19 mouse cellular contexts compared by ENCODE assay signal in genomic region chr9:86869586-86870338, GRCm38 (mm10). TPM values are rescaled to one million over a fixed set of nuclear protein-coding genes. Genes with fewer than 3 reads are reported as not detected.
DNase-seq lines count a peak whose midpoint lies in the region; ATAC-seq lines count a peak whose summit lies in the region.
"Had no signal": no experiment of that assay in that cellular context is flagged by ENCODE, and none has a peak within 500 bp of the region (broad histone marks: within the 10 kb centered on the region; RNA-seq: fewer than 3 reads in every experiment).

No protein-coding gene starts in this region.

- 44% methylated on average over 11 of the region's 11 CpGs for WGBS in heart, embryonic 16.5 days
- WGBS in midbrain, embryonic 16.5 days = 58% methylated on average over 11 of the region's 11 CpGs
- 70% methylated on average over 11 of the region's 11 CpGs for WGBS in midbrain, embryonic 10.5 days
- WGBS in neural tube, embryonic 14.5 days = 60% methylated on average over 11 of the region's 11 CpGs

- no peak overlapping the region for H3K4me3 ChIP-seq in heart, embryonic 16.5 days (ENCODE audit: low read length)
- no peak overlapping the region for H3K4me3 ChIP-seq in midbrain, embryonic 16.5 days (ENCODE audit: low read depth, low read length)
- H3K4me3 ChIP-seq in midbrain, embryonic 10.5 days = no peak overlapping the region
- H3K4me3 ChIP-seq in neural tube, embryonic 14.5 days (ENCODE audit: low read depth, low read length) = no peak overlapping the region
- H3K4me3 ChIP-seq: intestine, embryonic 15.5 days; lung, embryonic 15.5 days had no signal

- DNase-seq in embryo, embryonic 10 days (ENCODE audit: low spot score) = peak; percentile 3
- no peak for DNase-seq in embryo, embryonic 10.5 days (ENCODE audit: low spot score)
- DNase-seq in heart, adult 11 months = no peak
- DNase-seq in midbrain, embryonic 10.5 days (ENCODE audit: low spot score) = no peak
- DNase-seq in left cerebral cortex, postnatal 36 days (ENCODE audit: low spot score in 2 of 2) = no peak
- DNase-seq: cerebellum, adult 11-12 months; gastrocnemius, postnatal 25 days; kidney, postnatal 36 days; thymus, adult 18-20 months had no signal

- no peaks in the 10 kb centered on the region for H3K9me3 ChIP-seq in heart, embryonic 16.5 days (replicated peaks; ENCODE audit: control insufficient read depth, low read length)
- no peaks in the 10 kb centered on the region for H3K9me3 ChIP-seq in midbrain, embryonic 16.5 days (replicated peaks; ENCODE audit: control insufficient read depth, low read length, poor library complexity, severe bottlenecking)
- no peaks in the 10 kb centered on the region for H3K9me3 ChIP-seq in midbrain, embryonic 10.5 days (replicated peaks)
- H3K9me3 ChIP-seq in neural tube, embryonic 14.5 days (ENCODE audit: control insufficient read depth, low read length) = no peaks in the 10 kb centered on the region
- H3K9me3 ChIP-seq: intestine, embryonic 15.5 days; lung, embryonic 15.5 days had no signal

- H3K27me3 ChIP-seq in heart, embryonic 16.5 days (ENCODE audit: control insufficient read depth, insufficient read depth, low read length) = no peaks in the 10 kb centered on the region
- H3K27me3 ChIP-seq in midbrain, embryonic 16.5 days (ENCODE audit: control insufficient read depth, insufficient read depth, low read depth, low read length) = no peaks in the 10 kb centered on the region
- no peaks in the 10 kb centered on the region for H3K27me3 ChIP-seq in midbrain, embryonic 10.5 days (ENCODE audit: low read depth, poor library complexity, severe bottlenecking)
- no peaks in the 10 kb centered on the region for H3K27me3 ChIP-seq in neural tube, embryonic 14.5 days (ENCODE audit: control insufficient read depth, insufficient read depth, low read length)
- H3K27me3 ChIP-seq: intestine, embryonic 15.5 days; lung, embryonic 15.5 days; Patski had no signal

- no peak overlapping the region for H3K27ac ChIP-seq in heart, embryonic 16.5 days (ENCODE audit: low read length)
- no peak overlapping the region for H3K27ac ChIP-seq in midbrain, embryonic 16.5 days (ENCODE audit: low read length)
- H3K27ac ChIP-seq in midbrain, embryonic 10.5 days (replicated peaks) = no peak overlapping the region
- no peak overlapping the region for H3K27ac ChIP-seq in neural tube, embryonic 14.5 days (ENCODE audit: low read depth, low read length)
- H3K27ac ChIP-seq: intestine, embryonic 15.5 days; lung, embryonic 15.5 days had no signal

- H3K36me3 ChIP-seq in heart, embryonic 16.5 days (ENCODE audit: control insufficient read depth, insufficient read depth) = peaks cover 3% of the 10 kb centered on the region; the same call in 1 of the 2 replicates
- peaks cover 11% of the 10 kb centered on the region for H3K36me3 ChIP-seq in midbrain, embryonic 16.5 days (ENCODE audit: control insufficient read depth, insufficient read depth, low read length)
- H3K36me3 ChIP-seq in midbrain, embryonic 10.5 days = no peaks in the 10 kb centered on the region
- H3K36me3 ChIP-seq in neural tube, embryonic 14.5 days (ENCODE audit: control insufficient read depth, insufficient read depth, low read length) = no peaks in the 10 kb centered on the region
- H3K36me3 ChIP-seq: intestine, embryonic 15.5 days; lung, embryonic 15.5 days had no signal

- no peak overlapping the region for H3K9ac ChIP-seq in heart, embryonic 16.5 days (ENCODE audit: low read length)
- H3K9ac ChIP-seq in midbrain, embryonic 16.5 days (ENCODE audit: low read depth, low read length) = no peak overlapping the region
- H3K9ac ChIP-seq in neural tube, embryonic 14.5 days (replicated peaks; ENCODE audit: low read depth, low read length) = no peak overlapping the region
- H3K9ac ChIP-seq: intestine, embryonic 15.5 days; lung, embryonic 15.5 days had no signal

- H3K4me2 ChIP-seq in heart, embryonic 16.5 days (ENCODE audit: low read depth, low read length) = no peak overlapping the region
- H3K4me2 ChIP-seq in midbrain, embryonic 16.5 days (ENCODE audit: low read length) = no peak overlapping the region
- no peak overlapping the region for H3K4me2 ChIP-seq in neural tube, embryonic 14.5 days (ENCODE audit: low read depth, low read length)
- H3K4me2 ChIP-seq: heart, embryonic 11.5 days; intestine, embryonic 15.5 days; liver, embryonic 11.5 days; lung, embryonic 15.5 days had no signal

- peak; percentile 49 for ATAC-seq in heart, embryonic 16.5 days (replicated peaks; ENCODE audit: extremely low read depth, insufficient read depth, low FRiP score)
- 0 out of 2 replicates have a peak, but pooled peaks have one; percentile 52 for ATAC-seq in midbrain, embryonic 16.5 days
- ATAC-seq in neural tube, embryonic 14.5 days (ENCODE audit: low read depth) = peak; percentile 34; the same call in 1 of the 2 replicates
- ATAC-seq: intestine, embryonic 15.5 days; Patski had no signal

- intact Hi-C loops in left cerebral cortex, postnatal 36 days (cut with DNase I) = no loop called here

- peaks cover 13% of the 10 kb centered on the region for H3K4me1 ChIP-seq in heart, embryonic 16.5 days (ENCODE audit: control insufficient read depth, insufficient read depth, low read length)
- H3K4me1 ChIP-seq in midbrain, embryonic 16.5 days (ENCODE audit: control insufficient read depth, insufficient read depth, low read length) = 0 out of 2 replicates have a peak, but pooled peaks cover 3% of the 10 kb centered on the region
- no peaks in the 10 kb centered on the region for H3K4me1 ChIP-seq in midbrain, embryonic 10.5 days
- no peaks in the 10 kb centered on the region for H3K4me1 ChIP-seq in neural tube, embryonic 14.5 days (ENCODE audit: control insufficient read depth, insufficient read depth, low read length)
- H3K4me1 ChIP-seq: intestine, embryonic 15.5 days; lung, embryonic 15.5 days had no signal

RNA-seq across cellular contexts. Expression of gene Snap91, which starts 10.7 kb away (rescaled TPM):
- 89.1 and 93.3 TPM in 2 replicates for polyA plus RNA-seq in heart, embryonic 16.5 days (2015; fragmentation: Nextera tagmentation; extraction: Ambion mirVana)
- polyA plus RNA-seq in midbrain, embryonic 16.5 days (2015; fragmentation: Nextera tagmentation; extraction: Ambion mirVana) = 184 and 192 TPM in 2 replicates
- 6.5 and 14.5 TPM in 2 replicates for polyA plus RNA-seq in midbrain, embryonic 10.5 days (2016; fragmentation: Nextera tagmentation; extraction: Ambion mirVana)
- polyA plus RNA-seq in neural tube, embryonic 14.5 days (2014; fragmentation: Nextera tagmentation; extraction: Ambion mirVana) = 88.8 and 93.0 TPM in 2 replicates
- total RNA-seq in left cerebral cortex, postnatal 36 days (2021) = 100 to 1,000 TPM; 376 to 425 TPM
- total RNA-seq: common myeloid progenitor, adult 5-6 weeks; megakaryocyte progenitor cell, adult 5-6 weeks had no signal
